Mouse (Mus musculus) left cerebral cortex, adult 11 months (tissue): ENCODE data around the gene Pax5.
A peak's percentile ranks its signal among the peaks of the same experiment; 100 is the strongest.

Source experiments
- DNase-seq: peaks from one replicate; pipeline ENCODE4 v3.0.0; 2022; ENCODE audit warnings: low spot score

Pax5 gene

DNA sequence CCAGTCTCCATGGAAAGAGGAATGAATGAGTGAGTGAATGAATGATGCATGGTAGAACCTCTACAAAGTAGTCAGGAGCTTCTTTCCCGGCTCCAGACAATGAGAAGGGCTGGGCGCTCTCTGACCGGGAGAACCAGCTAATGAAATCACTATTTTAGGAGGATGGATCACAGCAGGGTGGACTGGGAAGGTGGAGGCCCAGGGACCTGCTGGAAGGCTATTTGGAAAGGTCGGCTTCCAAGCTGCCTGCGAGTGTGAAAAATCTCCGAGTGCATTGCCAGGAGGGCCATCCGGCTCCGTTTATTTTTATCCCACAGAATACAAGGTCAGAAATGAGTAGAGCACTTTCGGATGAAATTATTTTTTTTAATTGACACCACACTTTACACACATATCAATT lies 112.3 kb downstream of the Pax5 start:
- DNase-seq = no peak

DNA sequence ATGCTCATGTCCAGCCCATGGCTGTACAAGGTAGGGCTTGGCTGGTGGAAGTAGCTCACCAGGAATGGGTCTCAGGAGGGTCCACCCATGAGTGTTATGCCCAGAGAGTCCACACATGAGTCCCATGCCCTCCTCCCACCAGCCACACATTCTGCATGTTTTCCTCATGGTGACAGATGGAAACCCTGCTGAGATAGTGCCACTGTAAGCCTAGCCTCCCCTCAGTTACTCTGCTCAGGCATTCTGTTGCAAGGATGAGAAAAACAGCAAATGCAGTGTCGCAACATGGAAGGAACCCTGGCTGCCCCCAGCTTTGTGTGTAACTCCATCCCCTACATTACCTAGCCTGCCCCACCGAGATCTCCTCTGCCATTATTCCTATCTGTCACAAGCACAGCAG lies 117.2 kb downstream of the Pax5 start:
- DNase-seq = no peak

DNA sequence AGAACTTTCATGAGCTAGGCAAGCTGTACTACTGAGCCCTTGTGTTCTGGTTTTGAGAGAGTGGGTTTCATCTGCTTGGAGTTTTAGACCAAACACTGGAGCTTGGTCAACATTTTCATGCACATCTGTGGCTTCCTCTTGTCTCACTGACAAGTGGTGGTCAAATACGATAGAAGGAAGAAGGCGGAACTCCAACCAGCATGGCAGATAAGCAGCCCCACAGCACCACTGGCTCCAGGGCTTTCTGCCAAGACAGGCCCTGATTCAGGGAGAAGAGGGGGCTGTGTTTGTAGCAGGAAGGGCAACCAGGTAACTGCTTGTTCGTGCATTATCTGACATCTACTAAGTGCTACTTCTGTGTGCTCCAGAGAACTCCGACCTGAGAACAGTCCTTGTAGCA lies 127.6 kb downstream of the Pax5 start:
- no peak for DNase-seq

DNA sequence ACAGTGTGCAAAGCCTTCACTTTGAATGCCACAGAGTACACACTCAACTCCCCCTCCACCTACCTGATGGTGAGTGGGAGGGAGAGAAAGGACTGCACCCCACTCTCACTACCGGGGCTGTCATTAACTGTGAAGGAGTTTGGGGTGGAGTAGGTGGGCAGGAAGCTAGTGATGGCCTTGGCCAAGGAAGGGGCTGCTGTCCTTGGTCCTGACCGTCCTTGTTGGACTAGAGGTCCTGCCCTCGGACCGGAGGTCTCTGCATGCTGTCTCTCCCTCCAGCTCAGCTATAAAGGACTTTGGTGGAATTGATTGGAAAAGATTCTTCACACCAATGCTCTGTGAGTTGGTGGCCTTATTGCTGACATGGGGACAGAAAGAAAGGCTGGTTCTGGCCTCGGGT lies 131.7 kb downstream of the Pax5 start:
- DNase-seq = no peak

- no peak for DNase-seq
These were observed 133.0 kb downstream of the Pax5 start for GRCm38 (mm10) chr4:44577293-44577692.

DNA sequence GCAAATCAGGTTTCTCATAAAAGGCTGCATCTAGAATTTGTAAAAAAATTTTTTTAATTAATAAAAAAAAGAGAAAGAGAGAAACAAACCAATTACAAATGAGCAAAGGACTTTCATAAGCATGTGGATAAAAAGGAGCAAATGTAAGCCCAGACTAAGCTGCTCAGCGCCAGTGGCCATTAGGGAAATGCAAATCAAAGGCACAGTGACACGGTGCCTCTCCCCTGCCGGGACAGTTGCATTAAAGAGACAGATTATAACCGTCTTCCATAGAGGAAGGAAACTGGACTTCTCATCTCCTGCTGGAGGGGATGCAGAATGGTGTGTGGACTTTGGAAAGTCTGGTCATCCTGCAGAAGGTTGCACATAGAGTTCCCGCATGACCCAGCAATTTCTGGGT lies 133.5 kb downstream of the Pax5 start:
- no peak for DNase-seq

DNA sequence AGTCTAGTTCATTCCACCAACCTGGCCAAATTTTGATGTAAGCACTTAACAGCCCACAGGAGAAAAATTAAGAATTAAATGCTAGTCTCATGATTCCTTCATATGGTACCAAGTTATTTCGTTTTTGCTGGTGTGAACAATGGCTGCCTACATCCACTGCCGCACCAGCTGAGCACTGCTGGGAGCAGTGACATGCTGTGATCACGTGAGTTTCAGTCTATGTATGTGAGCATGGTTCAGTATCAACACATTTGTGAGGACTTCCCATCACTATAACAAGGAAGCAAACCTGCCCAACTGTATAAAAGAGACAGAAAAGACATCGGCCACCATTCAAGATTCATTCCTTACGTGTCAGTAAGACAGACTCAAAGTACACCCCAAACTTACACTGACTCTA lies 137.3 kb downstream of the Pax5 start:
- no peak for DNase-seq

- DNase-seq = no peak
These were observed 137.9 kb downstream of the Pax5 start for GRCm38 (mm10) chr4:44572373-44572772.

GRCm38 (mm10) chr4:44569138-44569537 lies 141.1 kb downstream of the Pax5 start:
- no peak for DNase-seq

DNA sequence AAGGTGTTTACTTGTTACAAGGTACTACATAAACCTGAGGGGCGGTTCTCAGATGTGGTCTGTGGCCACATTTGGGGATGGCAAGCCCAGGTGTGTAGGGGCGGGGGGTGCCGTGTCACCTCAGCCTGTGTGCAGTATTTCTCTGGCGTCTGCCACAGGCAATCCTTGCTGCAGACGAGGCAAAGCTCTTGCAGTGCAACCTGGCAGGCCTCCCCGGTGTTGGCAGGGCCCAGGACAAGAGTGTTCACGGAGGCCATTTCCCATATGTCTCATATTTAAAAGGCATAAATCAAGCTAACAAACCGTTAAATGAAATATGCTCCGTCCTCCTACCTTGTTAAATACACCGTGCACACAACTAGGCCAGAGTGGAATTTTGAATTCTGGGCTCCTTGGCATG lies 141.6 kb downstream of the Pax5 start:
- no peak for DNase-seq

GRCm38 (mm10) chr4:44566401-44566800 lies 143.9 kb downstream of the Pax5 start:
- no peak for DNase-seq

- no peak for DNase-seq
These were observed 144.9 kb downstream of the Pax5 start for GRCm38 (mm10) chr4:44565126-44566082.

DNA sequence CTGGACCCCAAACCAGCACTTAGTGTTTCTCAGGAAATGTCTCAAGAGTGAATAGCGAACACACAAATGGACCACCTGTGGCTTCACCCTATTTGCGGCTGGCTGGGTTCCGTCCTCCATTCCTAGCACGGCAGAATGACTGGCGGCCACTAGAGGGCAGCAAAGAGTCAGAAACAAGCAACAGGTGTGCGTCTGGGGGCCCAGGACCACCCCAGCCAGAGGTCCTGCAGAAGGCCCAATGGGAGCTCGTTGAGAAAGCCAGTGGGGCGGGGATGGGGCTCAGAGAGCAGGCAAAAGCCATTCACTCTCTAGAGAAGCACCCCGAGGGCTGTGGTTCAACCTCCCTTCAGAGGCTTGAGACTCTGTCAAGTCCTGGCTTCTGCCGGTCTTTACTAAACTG lies 145.7 kb downstream of the Pax5 start:
- peak; percentile 55 for DNase-seq

GRCm38 (mm10) chr4:44560956-44561355 lies 149.3 kb downstream of the Pax5 start:
- DNase-seq = no peak

DNA sequence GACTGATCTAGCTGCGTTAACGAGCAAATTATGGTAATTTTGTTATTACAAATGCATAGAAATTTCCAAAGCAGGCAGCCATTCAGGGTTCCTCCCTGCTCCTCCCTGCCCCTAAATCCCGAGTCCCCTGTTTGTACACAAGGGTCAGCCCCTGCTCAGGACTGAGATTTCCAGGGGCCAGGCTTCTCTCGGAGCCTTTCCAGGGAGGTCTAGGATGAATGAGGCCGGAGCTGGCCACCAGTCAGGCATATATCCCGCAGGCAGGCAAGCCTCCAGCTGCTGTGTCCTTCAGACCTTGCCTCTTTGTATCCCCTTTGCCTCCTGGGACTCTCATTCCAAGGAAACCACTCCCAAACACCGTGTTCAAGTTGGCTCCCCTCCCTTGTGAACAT lies 151.7 kb downstream of the Pax5 start:
- DNase-seq = no peak

- no peak for DNase-seq
These were observed 152.3 kb downstream of the Pax5 start for GRCm38 (mm10) chr4:44557815-44558563.

GRCm38 (mm10) chr4:44556586-44557281 lies 153.6 kb downstream of the Pax5 start:
- DNase-seq = no peak

DNA sequence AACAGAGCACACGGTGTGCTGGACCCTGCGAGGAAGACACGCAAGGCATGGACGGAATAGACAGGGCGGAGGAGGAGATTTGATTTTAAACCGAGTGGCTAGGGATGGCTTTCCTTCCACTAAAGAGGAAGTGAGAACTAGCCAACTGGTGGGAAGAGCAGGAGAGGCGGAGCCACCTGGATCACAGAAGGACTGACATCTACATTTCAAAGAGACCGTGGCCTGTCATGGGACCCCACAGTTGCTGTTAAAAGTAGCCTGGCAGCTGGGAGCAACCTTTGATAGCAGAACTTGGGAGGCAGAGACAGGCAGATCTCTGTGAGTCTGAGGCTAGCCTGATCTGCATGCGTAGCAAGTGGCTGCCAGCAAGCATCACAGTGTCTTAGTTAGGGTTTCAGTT lies 154.7 kb downstream of the Pax5 start:
- no peak for DNase-seq

GRCm38 (mm10) chr4:44551470-44551869 lies 158.8 kb downstream of the Pax5 start:
- DNase-seq = no peak

- no peak for DNase-seq
These were observed 161.3 kb downstream of the Pax5 start for GRCm38 (mm10) chr4:44549029-44549428.

- no peak for DNase-seq
These were observed 164.6 kb downstream of the Pax5 start for GRCm38 (mm10) chr4:44545669-44546068.

DNA sequence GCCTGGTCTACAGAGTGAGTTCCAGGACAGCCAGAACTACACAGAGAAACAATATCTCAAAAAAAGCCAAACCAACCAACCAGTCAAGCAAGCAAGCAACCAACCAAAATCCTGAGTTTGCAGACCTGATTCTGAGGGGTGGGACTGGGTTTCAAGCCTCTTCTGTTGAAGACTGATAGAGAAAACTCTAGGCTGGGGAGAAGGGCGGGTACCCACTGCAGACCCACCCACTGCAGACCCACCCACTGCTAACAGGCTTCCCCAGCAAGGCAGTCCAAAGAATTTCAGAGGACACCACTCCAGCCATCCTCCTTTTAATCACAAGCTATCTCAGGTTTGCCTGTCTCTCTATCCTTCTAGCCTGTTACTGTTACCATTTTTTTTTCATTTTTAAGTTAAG lies 165.8 kb downstream of the Pax5 start:
- DNase-seq = no peak

DNA sequence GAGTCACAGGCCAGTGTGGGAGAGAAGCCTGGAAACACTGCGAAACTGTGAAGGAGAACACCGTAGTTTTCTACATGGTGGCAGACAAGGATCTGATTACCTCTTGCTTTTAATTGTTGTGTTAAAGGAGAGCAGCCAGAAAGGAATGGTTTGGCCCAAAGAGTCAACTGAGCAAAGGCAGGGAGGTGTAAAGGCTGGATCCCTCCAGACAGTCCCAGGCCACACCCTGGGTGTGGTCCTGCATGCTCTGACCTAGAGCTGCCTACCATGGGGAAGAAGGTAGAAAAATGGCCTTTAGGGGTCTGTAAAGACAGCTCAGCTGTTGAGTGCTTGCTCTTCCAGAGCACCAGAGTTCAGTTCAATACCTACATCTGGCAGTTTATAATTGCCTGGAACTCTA lies 166.4 kb downstream of the Pax5 start:
- no peak for DNase-seq
